Mouse (Mus musculus): ENCODE measurements around the gene Nit2. TPM values are rescaled to one million over a fixed set of nuclear protein-coding genes. Genes with fewer than 3 reads are reported as not detected.

The Nit2 gene
- total and polyA plus RNA-seq, 3 experiments, result 59.4 to 93.3 (median 71.8) TPM

- TF ChIP-seq MXI1 (IDR thresholded peaks at IDR 0.05; ENCODE audit: low read depth, low read length) (no peak; the same call in 1 of the 2 replicates), SMC3 (IDR thresholded peaks at IDR 0.05; ENCODE audit: low read depth, low read length) (peak; percentile 86), MAZ (IDR thresholded peaks at IDR 0.05; ENCODE audit: low read depth, low read length) (0 out of 2 replicates have a peak, but pooled peaks have one; percentile 53), E2F4 (IDR thresholded peaks at IDR 0.05; ENCODE audit: insufficient replicate concordance, low read depth, low read length) (no peak), ETS1 (conservative IDR thresholded peaks at IDR 0.05; ENCODE audit: low read depth, low read length) (no peak), CTCF (conservative IDR thresholded peaks at IDR 0.05 in 1 of 2, IDR thresholded peaks at IDR 0.05 in 1 of 2; ENCODE audit: low read depth in 2 of 2, low read length in 2 of 2) (peak in 1 of 2 experiments; percentile 92; a peak in 2 of 4 replicates), RAD21 (IDR thresholded peaks at IDR 0.05; ENCODE audit: low read depth, low read length) (peak; percentile 90)
- in situ Hi-C loops (cut with MboI; ENCODE audit: low pct_ligation_motif_present, low pct_unique_long_range_greater_than_20kb, low sequenced_read_pairs) (loop anchor here (25.0 kb wide), 1 partner anchor 271 kb away; no protein-coding TSS in a partner anchor), dilution Hi-C loops (cut with MboI; ENCODE audit: extremely low pct_ligation_motif_present, extremely low pct_unique_long_range_greater_than_20kb, low sequenced_read_pairs) (no loop called here)
- Histone ChIP-seq H3K9ac (ENCODE audit: insufficient read depth, low read depth) (no peak overlapping the region), H3K4me2 (ENCODE audit: insufficient read depth, low read depth, poor library complexity, severe bottlenecking) (no peak overlapping the region), H3K27me3 (replicated peaks) (peaks cover 20% of the 10 kb centered on the region), H3K4me1 (ENCODE audit: control insufficient read depth in 1 of 2, insufficient read depth in 2 of 2) (peaks cover 2 to 5% of the 10 kb centered on the region in 2 experiments; a peak in 3 of 4 replicates), H3K9me3 (replicated peaks; ENCODE audit: low read length) (no peaks in the 10 kb centered on the region), H3K4me3 (replicated peaks in 1 of 3; ENCODE audit: low read depth in 2 of 3, low read length in 2 of 3, poor library complexity in 1 of 3) (no peak overlapping the region), H3K36me3 (replicated peaks in 1 of 2; ENCODE audit: control insufficient read depth in 1 of 2, insufficient read depth in 1 of 2, low read length in 1 of 2) (no peaks in the 10 kb centered on the region), H3K79me2 (replicated peaks; ENCODE audit: control insufficient read depth, extremely low read depth, insufficient read depth, poor library complexity, severe bottlenecking) (no peaks in the 10 kb centered on the region), H3K27ac (ENCODE audit: insufficient read depth, low read depth) (no peak overlapping the region)
- peak; percentile 61 for DNase-seq (ENCODE audit: extremely low read depth)
These were observed 51.1 kb downstream of the Nit2 start for GRCm38 (mm10) chr16:57116066-57116465.

Other genes with a start within 250 kb of the Nit2 start
- gene Lnp1, start 239.3 kb downstream of the Nit2 start, total RNA-seq (2012; rRNA removed), result not detected in 2 replicates
- gene Lnp1, start 239.3 kb downstream of the Nit2 start, total RNA-seq (2014; rRNA removed), result not detected in 2 replicates
- not detected in 2 replicates for gene Lnp1, start 239.3 kb downstream of the Nit2 start, polyA plus RNA-seq (2012; ENCODE audit: insufficient read length, low read depth)
- not detected in 2 replicates for gene Tmem45a2, start 96.0 kb downstream of the Nit2 start, total RNA-seq (2012; rRNA removed)
- not detected in 2 replicates for gene Tmem45a2, start 96.0 kb downstream of the Nit2 start, total RNA-seq (2014; rRNA removed)
- not detected in 2 replicates for gene Tmem45a2, start 96.0 kb downstream of the Nit2 start, polyA plus RNA-seq (2012; ENCODE audit: insufficient read length, low read depth)
- 112 and 127 TPM in 2 replicates for gene Tomm70a, start 45.6 kb downstream of the Nit2 start, total RNA-seq (2012; rRNA removed)
- gene Tomm70a, start 45.6 kb downstream of the Nit2 start, total RNA-seq (2014; rRNA removed), result 194 and 216 TPM in 2 replicates
- 129 TPM in 2 replicates for gene Tomm70a, start 45.6 kb downstream of the Nit2 start, polyA plus RNA-seq (2012; ENCODE audit: insufficient read length, low read depth)
- 21.2 and 24.4 TPM in 2 replicates for gene Tbc1d23, start 64.2 kb upstream of the Nit2 start, total RNA-seq (2012; rRNA removed)
- 38.8 and 42.5 TPM in 2 replicates for gene Tbc1d23, start 64.2 kb upstream of the Nit2 start, total RNA-seq (2014; rRNA removed)
- 24.7 and 31.5 TPM in 2 replicates for gene Tbc1d23, start 64.2 kb upstream of the Nit2 start, polyA plus RNA-seq (2012; ENCODE audit: insufficient read length, low read depth)
- not detected in 2 replicates for gene Tmem30c, start 125.5 kb upstream of the Nit2 start, total RNA-seq (2012; rRNA removed)
- 0.07 TPM in 1 of 2 replicates, not detected in the other for gene Tmem30c, start 125.5 kb upstream of the Nit2 start, total RNA-seq (2014; rRNA removed)
- 0.16 TPM in 2 replicates for gene Tmem30c, start 125.5 kb upstream of the Nit2 start, polyA plus RNA-seq (2012; ENCODE audit: insufficient read length, low read depth)
- 2.0 and 2.1 TPM in 2 replicates for gene Filip1l, start 185.8 kb upstream of the Nit2 start, total RNA-seq (2012; rRNA removed)
- gene Filip1l, start 185.8 kb upstream of the Nit2 start, total RNA-seq (2014; rRNA removed), result 5.7 and 6.8 TPM in 2 replicates
- gene Filip1l, start 185.8 kb upstream of the Nit2 start, polyA plus RNA-seq (2012; ENCODE audit: insufficient read length, low read depth), result 17.6 and 17.9 TPM in 2 replicates

Measured in CH12.LX (cell line).